Mouse (Mus musculus): ENCODE results near the gene Tgfb2.

GRCm38 (mm10) chr1:186610481-186610880 lies 95.3 kb downstream of the Tgfb2 start:
- no peak for TF ChIP-seq ZC3H11A (IDR thresholded peaks at IDR 0.05; ENCODE audit: borderline replicate concordance, low read depth, low read length)
- no peak for TF ChIP-seq CHD2 (IDR thresholded peaks at IDR 0.05; ENCODE audit: low read depth, low read length)

Measured in ES-E14 (cell line).